Mouse (Mus musculus) cerebellum, adult 11 months (tissue): ENCODE data around the gene Zfand2b.

Source experiments
- DNase-seq: peaks from one replicate; pipeline ENCODE4 v3.0.0; 2022

The Zfand2b gene

GRCm38 (mm10) chr1:75215785-75216184 lies 47.3 kb downstream of the Zfand2b start:
- DNase-seq = no peak

- no peak for DNase-seq
Observed at GRCm38 (mm10) chr1:75216797-75217585, 48.5 kb downstream of the Zfand2b start.

- peak; percentile 57 for DNase-seq
Observed at GRCm38 (mm10) chr1:75217893-75218226, 49.4 kb downstream of the Zfand2b start.

GRCm38 (mm10) chr1:75218227-75219001 lies 50.0 kb downstream of the Zfand2b start:
- peak; percentile 90 for DNase-seq

GRCm38 (mm10) chr1:75219078-75219477 lies 50.6 kb downstream of the Zfand2b start:
- peak; percentile 97 for DNase-seq

- DNase-seq = no peak
Observed at GRCm38 (mm10) chr1:75219531-75219930, 51.1 kb downstream of the Zfand2b start, which contains the start of gene Tuba4a. Tuba4a (minus strand) TSS chr1:75219865.
